Mouse (Mus musculus) liver, adult 2 months (tissue): ENCODE results near the gene Rcvrn.

Experiments used
- CTCF ChIP-seq: fragments of 200-500 bp; IDR thresholded peaks from 2 replicates; pipeline ENCODE4 v1.5.1; 2011; ENCODE audit warnings: low read depth, low read length, control low read depth
- POLR2A ChIP-seq: fragments of 200-500 bp; IDR thresholded peaks from 2 replicates; pipeline ENCODE4 v1.6.1; 2011; ENCODE audit warnings: low read length, control low read depth; ENCODE audit not compliant: insufficient read depth; ENCODE audit errors: extremely low read depth

- TF ChIP-seq CTCF (no peak), POLR2A (no peak)
Measured at GRCm38 (mm10) chr11:67667531-67668332, 27.4 kb upstream of the Rcvrn start.
